Mouse (Mus musculus): ENCODE measurements around the gene Tshz2. TPM values are rescaled to one million over a fixed set of nuclear protein-coding genes. Genes with fewer than 3 reads are reported as not detected.

Gene Tshz2
- total RNA-seq, 2 experiments from 2014 or later: not detected

GRCm38 (mm10) chr2:169690054-169690453 lies 57.2 kb downstream of the Tshz2 start:
- ATAC-seq (replicated peaks; ENCODE audit: poor library complexity, severe bottlenecking): 0 out of 2 replicates have a peak, but pooled peaks have one; percentile 12

- ATAC-seq (replicated peaks; ENCODE audit: poor library complexity, severe bottlenecking): no peak
These were observed 61.7 kb downstream of the Tshz2 start for GRCm38 (mm10) chr2:169694494-169694893.

- ATAC-seq (replicated peaks; ENCODE audit: poor library complexity, severe bottlenecking): no peak
These were observed 62.2 kb downstream of the Tshz2 start for GRCm38 (mm10) chr2:169695025-169695424.

GRCm38 (mm10) chr2:169699141-169699540 lies 66.3 kb downstream of the Tshz2 start:
- ATAC-seq (replicated peaks; ENCODE audit: poor library complexity, severe bottlenecking): no peak

GRCm38 (mm10) chr2:169699862-169700511 lies 67.2 kb downstream of the Tshz2 start:
- ATAC-seq (replicated peaks; ENCODE audit: poor library complexity, severe bottlenecking): 0 out of 2 replicates have a peak, but pooled peaks have one; percentile 29

- ATAC-seq (replicated peaks; ENCODE audit: poor library complexity, severe bottlenecking): peak; percentile 77
These were observed 70.1 kb downstream of the Tshz2 start for GRCm38 (mm10) chr2:169702725-169703486.

GRCm38 (mm10) chr2:169721793-169722326 lies 89.0 kb downstream of the Tshz2 start:
- ATAC-seq (replicated peaks; ENCODE audit: poor library complexity, severe bottlenecking): no peak

- no peak for ATAC-seq (replicated peaks; ENCODE audit: poor library complexity, severe bottlenecking)
These were observed 89.5 kb downstream of the Tshz2 start for GRCm38 (mm10) chr2:169722341-169722740.

- ATAC-seq (replicated peaks; ENCODE audit: poor library complexity, severe bottlenecking): peak; percentile 66
These were observed 91.0 kb downstream of the Tshz2 start for GRCm38 (mm10) chr2:169723645-169724462.

- no peak for ATAC-seq (replicated peaks; ENCODE audit: poor library complexity, severe bottlenecking)
These were observed 96.0 kb downstream of the Tshz2 start for GRCm38 (mm10) chr2:169728651-169729280.

- ATAC-seq (replicated peaks; ENCODE audit: poor library complexity, severe bottlenecking): peak; percentile 67
These were observed 97.8 kb downstream of the Tshz2 start for GRCm38 (mm10) chr2:169730551-169730996.

- ATAC-seq (replicated peaks; ENCODE audit: poor library complexity, severe bottlenecking): no peak
These were observed 101.2 kb downstream of the Tshz2 start for GRCm38 (mm10) chr2:169734053-169734452.

- ATAC-seq (replicated peaks; ENCODE audit: poor library complexity, severe bottlenecking): peak; percentile 67
These were observed 102.9 kb downstream of the Tshz2 start for GRCm38 (mm10) chr2:169735475-169736406.

- no peak for ATAC-seq (replicated peaks; ENCODE audit: poor library complexity, severe bottlenecking)
These were observed 108.2 kb downstream of the Tshz2 start for GRCm38 (mm10) chr2:169740996-169741395.

- no peak for ATAC-seq (replicated peaks; ENCODE audit: poor library complexity, severe bottlenecking)
These were observed 110.0 kb downstream of the Tshz2 start for GRCm38 (mm10) chr2:169742791-169743190.

- no peak for ATAC-seq (replicated peaks; ENCODE audit: poor library complexity, severe bottlenecking)
These were observed 110.5 kb downstream of the Tshz2 start for GRCm38 (mm10) chr2:169743294-169743693.

GRCm38 (mm10) chr2:169743910-169744309 lies 111.1 kb downstream of the Tshz2 start:
- no peak for ATAC-seq (replicated peaks; ENCODE audit: poor library complexity, severe bottlenecking)

- ATAC-seq (replicated peaks; ENCODE audit: poor library complexity, severe bottlenecking): no peak
These were observed 114.4 kb downstream of the Tshz2 start for GRCm38 (mm10) chr2:169747114-169747642.

Data from granulocyte monocyte progenitor cell, adult 5-6 weeks (primary cell).